Mouse (Mus musculus) brain, embryonic 14.5 days (tissue): ENCODE measurements at regions not wholly inside any gene's neighbourhood (a gene's known extent, or its start where the extent isn't known, plus 50 kb on each side); places are given as distances from the start of the nearest gene placed in this dataset.

Source experiments
- CTCF ChIP-seq: fragments of 200-500 bp; IDR thresholded peaks from 2 replicates; pipeline ENCODE4 v1.5.1; 2012; ENCODE audit warnings: inconsistent platforms, mild to moderate bottlenecking, moderate library complexity, borderline replicate concordance; ENCODE audit not compliant: insufficient read depth, insufficient read length; ENCODE audit errors: extremely low read depth
- POLR2A ChIP-seq: fragments of 200-500 bp; IDR thresholded peaks from 2 replicates; pipeline ENCODE4 v1.6.1; 2012; ENCODE audit warnings: mild to moderate bottlenecking, inconsistent platforms, borderline replicate concordance; ENCODE audit not compliant: poor library complexity, insufficient read depth, insufficient read length, severe bottlenecking; ENCODE audit errors: extremely low read depth

- TF ChIP-seq CTCF (no peak), POLR2A (no peak)
Observed at GRCm38 (mm10) chr8:35201416-35201815, 564.2 kb upstream of the Gm19410 start.
